Mouse (Mus musculus) ES-E14 (cell line): ENCODE data around the gene Adgrf3.

Experiments used
- CHD2 ChIP-seq: IDR thresholded peaks from 2 replicates; pipeline ENCODE4 v1.6.1; 2014; ENCODE audit warnings: mild to moderate bottlenecking, low read depth, low read length, inconsistent platforms
- HCFC1 ChIP-seq: IDR thresholded peaks from 2 replicates; pipeline ENCODE4 v1.6.1; 2012; ENCODE audit warnings: low read length, inconsistent platforms, borderline replicate concordance; ENCODE audit not compliant: insufficient read depth
- MAFK ChIP-seq: IDR thresholded peaks from 2 replicates; pipeline ENCODE4 v1.6.1; 2014; ENCODE audit warnings: mild to moderate bottlenecking, low read depth, low read length, inconsistent platforms; ENCODE audit not compliant: insufficient read depth
- ZC3H11A ChIP-seq: IDR thresholded peaks from 2 replicates; pipeline ENCODE4 v1.6.1; 2012; ENCODE audit warnings: low read depth, mild to moderate bottlenecking, inconsistent platforms, low read length, borderline replicate concordance
- ZNF384 ChIP-seq: IDR thresholded peaks from 2 replicates; pipeline ENCODE4 v1.6.1; 2012; ENCODE audit warnings: low read depth, low read length, inconsistent platforms

DNA sequence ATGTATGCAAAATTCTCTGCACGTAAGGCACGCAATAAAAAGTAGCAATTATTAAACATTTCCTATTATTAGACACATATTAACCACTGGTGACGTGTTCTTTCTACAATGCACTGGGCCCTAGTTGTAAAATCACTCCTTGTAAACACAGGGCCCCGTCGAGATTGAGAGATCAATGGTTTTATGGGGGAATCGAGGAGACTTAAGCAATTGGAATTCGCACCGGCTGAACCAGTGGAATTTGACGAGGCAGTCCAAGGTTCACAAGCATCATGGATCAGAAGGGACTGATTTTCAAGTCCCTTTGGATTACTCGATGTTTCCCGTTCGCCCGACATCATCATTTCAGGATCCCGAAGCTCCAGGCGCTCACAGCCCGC lies 26.4 kb upstream of the Adgrf3 start:
- no peak for TF ChIP-seq MAFK
- no peak for TF ChIP-seq ZC3H11A
- TF ChIP-seq CHD2 = no peak
- TF ChIP-seq HCFC1 = no peak
- TF ChIP-seq ZNF384 = no peak
